Mouse (Mus musculus): ENCODE data around the gene Gm29110. TPM values are rescaled to one million over a fixed set of nuclear protein-coding genes. Genes with fewer than 3 reads are reported as not detected.
"Not testable (repeated sequence)": the region's sequence is repeated elsewhere in the genome, so short reads cannot be mapped to it uniquely, and the experiment has no call there.

Gene Gm29110
- not detected in 2 replicates for polyA plus RNA-seq (2011; ENCODE audit: insufficient read length, low read depth, missing spikeins)

GRCm38 (mm10) chrY:74470231-74470630, at the start of gene Gm29110:
Gm29110 (plus strand) TSS chrY:74470531.
- H3K4me3 ChIP-seq (ENCODE audit: insufficient read depth, low read length); H3K27ac ChIP-seq (ENCODE audit: insufficient read depth, low read length); H3K4me1 ChIP-seq (ENCODE audit: control insufficient read depth, insufficient read depth, low read length): not testable (repeated sequence)

Other genes starting within 250 kb of the Gm29110 start
- not detected in 2 replicates for gene Gm21913, start 153.4 kb downstream of the Gm29110 start, polyA plus RNA-seq (2011; ENCODE audit: insufficient read length, low read depth, missing spikeins)